Comparison of ENCODE assay signal across 12 mouse cellular contexts in the genomic region with DNA sequence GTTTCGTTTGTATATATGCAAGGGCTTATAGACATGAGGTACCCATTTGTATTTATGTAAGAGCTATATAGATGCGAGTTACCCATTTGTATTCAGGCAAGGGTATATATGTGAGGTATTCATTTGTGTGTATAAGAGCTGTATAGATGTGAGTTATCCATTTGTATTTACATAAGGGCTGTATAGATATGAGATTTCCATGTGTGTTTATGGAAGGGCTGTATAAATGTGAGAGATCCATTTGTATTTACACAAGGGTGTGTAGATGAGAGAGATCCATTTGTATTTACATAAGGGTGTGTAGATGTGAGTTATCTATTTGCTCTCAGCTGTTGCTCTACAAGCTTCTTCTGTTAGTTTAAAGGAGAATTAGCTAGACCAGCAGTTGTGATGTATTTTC.
"Had no signal": no experiment of that assay in that cellular context is flagged by ENCODE, and none has a peak within 500 bp of the region (broad histone marks: within the 10 kb centered on the region; RNA-seq: fewer than 3 reads in every experiment).

No protein-coding gene starts in this region.

- H3K27me3 ChIP-seq: limb, embryonic 12.5 days; midbrain, embryonic 12.5 days; neural tube, embryonic 13.5 days had no signal

- H3K9me3 ChIP-seq: limb, embryonic 12.5 days; midbrain, embryonic 12.5 days; neural tube, embryonic 13.5 days had no signal

- H3K27ac ChIP-seq: kidney, postnatal 0 days; limb, embryonic 12.5 days; liver, embryonic 14.5 days had no signal

- H3K4me2 ChIP-seq: limb, embryonic 12.5 days; midbrain, embryonic 12.5 days; neural tube, embryonic 13.5 days had no signal

- H3K4me3 ChIP-seq: limb, embryonic 12.5 days; midbrain, embryonic 12.5 days; neural tube, embryonic 13.5 days had no signal

- DNase-seq: kidney, adult 9 months; kidney, postnatal 36 days; lung, adult 18-20 months; right cerebral cortex, postnatal 14 days; thymus, adult 18-20 months; thymus, postnatal 14 days had no signal

- ATAC-seq: inflammation-experienced regulatory T-cells, adult 6 months had no signal

- H3K9ac ChIP-seq: limb, embryonic 12.5 days; liver, embryonic 14.5 days; midbrain, embryonic 12.5 days; neural tube, embryonic 13.5 days had no signal
